Comparison of ENCODE assay signal across 24 mouse cellular contexts in genomic region chr11:30184527-30184926, GRCm38 (mm10).
DNase-seq lines count a peak whose midpoint lies in the region; ATAC-seq and TF ChIP-seq lines count a peak whose summit lies in the region.
"Had no signal": no experiment of that assay in that cellular context is flagged by ENCODE, and none has a peak within 500 bp of the region (broad histone marks: within the 10 kb centered on the region; RNA-seq: fewer than 3 reads in every experiment).

No protein-coding gene starts in this region.

- H3K27ac ChIP-seq in kidney, embryonic 14.5 days (ENCODE audit: low read depth, low read length): peak overlapping the region; percentile 37; the same call in 1 of the 2 replicates
- peak overlapping the region; percentile 70 for H3K27ac ChIP-seq in lung, embryonic 14.5 days (ENCODE audit: low read depth)
- H3K27ac ChIP-seq: embryonic facial prominence, embryonic 15.5 days; forebrain, embryonic 10.5 days; gastrocnemius, adult 2 months; heart, embryonic 13.5 days; hindbrain, embryonic 12.5 days had no signal

- TF ChIP-seq CTCF in lung, embryonic 14.5 days (IDR thresholded peaks at IDR 0.05; ENCODE audit: low read depth): no peak

- no peak for ATAC-seq in kidney, embryonic 14.5 days (ENCODE audit: low FRiP score, low TSS enrichment)
- peak; percentile 53; the same call in 1 of the 2 replicates for ATAC-seq in lung, embryonic 14.5 days (ENCODE audit: insufficient read depth)
- ATAC-seq: activated CD4-positive, CD25-positive, alpha-beta regulatory T cell, adult 4 months; forebrain, embryonic 14.5 days had no signal

- H3K4me2 ChIP-seq in kidney, embryonic 14.5 days (replicated peaks; ENCODE audit: low read depth, low read length): no peak overlapping the region
- no peak overlapping the region for H3K4me2 ChIP-seq in lung, embryonic 14.5 days
- H3K4me2 ChIP-seq: embryonic facial prominence, embryonic 15.5 days; heart, embryonic 13.5 days; hindbrain, embryonic 12.5 days had no signal

- H3K9me3 ChIP-seq in kidney, embryonic 14.5 days (ENCODE audit: control insufficient read depth, low read length): no peaks in the 10 kb centered on the region
- H3K9me3 ChIP-seq in lung, embryonic 14.5 days (ENCODE audit: low read depth, low read length): no peaks in the 10 kb centered on the region
- H3K9me3 ChIP-seq: embryonic facial prominence, embryonic 15.5 days; forebrain, embryonic 10.5 days; heart, embryonic 13.5 days; hindbrain, embryonic 12.5 days had no signal

- peaks cover 2% of the 10 kb centered on the region; the same call in 1 of the 2 replicates for H3K36me3 ChIP-seq in kidney, embryonic 14.5 days (ENCODE audit: control insufficient read depth, insufficient read depth, low read length)
- no peaks in the 10 kb centered on the region for H3K36me3 ChIP-seq in lung, embryonic 14.5 days (ENCODE audit: insufficient read depth)
- H3K36me3 ChIP-seq: embryonic facial prominence, embryonic 15.5 days; forebrain, embryonic 10.5 days; hindbrain, embryonic 12.5 days had no signal

- H3K4me3 ChIP-seq in kidney, embryonic 14.5 days (ENCODE audit: low read length): no peak overlapping the region
- no peak overlapping the region for H3K4me3 ChIP-seq in lung, embryonic 14.5 days (ENCODE audit: low read depth, low read length)
- H3K4me3 ChIP-seq: embryonic facial prominence, embryonic 15.5 days; erythroblast, embryonic 14.5 days; forebrain, embryonic 10.5 days; gastrocnemius, adult 2 months; heart, embryonic 13.5 days; hindbrain, embryonic 12.5 days had no signal

- H3K4me1 ChIP-seq in kidney, embryonic 14.5 days (ENCODE audit: control insufficient read depth, insufficient read depth, low read length): peaks cover 14% of the 10 kb centered on the region; the same call in 1 of the 2 replicates
- H3K4me1 ChIP-seq in lung, embryonic 14.5 days (ENCODE audit: insufficient read depth): peaks cover 3% of the 10 kb centered on the region

- no peaks in the 10 kb centered on the region for H3K27me3 ChIP-seq in kidney, embryonic 14.5 days (ENCODE audit: control insufficient read depth, insufficient read depth, low read length)
- H3K27me3 ChIP-seq in lung, embryonic 14.5 days (ENCODE audit: insufficient read depth, low read length): no peaks in the 10 kb centered on the region
- H3K27me3 ChIP-seq: CH12.LX; embryonic facial prominence, embryonic 15.5 days; heart, embryonic 13.5 days; hindbrain, embryonic 12.5 days; Patski had no signal

- H3K9ac ChIP-seq in kidney, embryonic 14.5 days (ENCODE audit: low read depth, low read length): no peak overlapping the region
- H3K9ac ChIP-seq in lung, embryonic 14.5 days: no peak overlapping the region
- H3K9ac ChIP-seq: embryonic facial prominence, embryonic 15.5 days; heart, embryonic 13.5 days; hindbrain, embryonic 12.5 days had no signal

- DNase-seq in kidney, postnatal 14 days: no peak
- no peak for DNase-seq in lung, embryonic 14.5 days
- no peak for DNase-seq in lung, postnatal 36 days
- DNase-seq in urinary bladder, postnatal 14 days (ENCODE audit: low spot score): peak; percentile 52
- no peak for DNase-seq in urinary bladder, postnatal 10 days (ENCODE audit: low spot score)
- no peak for DNase-seq in right cerebral cortex, postnatal 36 days (ENCODE audit: low spot score in 2 of 2)
- DNase-seq: adrenal gland, postnatal 25 days; cerebellum, adult 18-20 months; cerebellum, adult 9-11 months; cerebellum, postnatal 36 days; gastrocnemius, adult 2 months; gastrocnemius, postnatal 25 days; heart, postnatal 10 days; heart, postnatal 4 days had no signal

- WGBS in kidney, embryonic 14.5 days: 60% methylated on average over 2 of the region's 2 CpGs
- 58% methylated on average over 2 of the region's 2 CpGs for WGBS in lung, embryonic 14.5 days
